Mouse (Mus musculus): ENCODE data around the gene Ndufs4. TPM values are rescaled to one million over a fixed set of nuclear protein-coding genes. Genes with fewer than 3 reads are reported as not detected.

Gene Ndufs4
- polyA plus RNA-seq, 1 experiment from 2014 or later: 298 TPM

DNA sequence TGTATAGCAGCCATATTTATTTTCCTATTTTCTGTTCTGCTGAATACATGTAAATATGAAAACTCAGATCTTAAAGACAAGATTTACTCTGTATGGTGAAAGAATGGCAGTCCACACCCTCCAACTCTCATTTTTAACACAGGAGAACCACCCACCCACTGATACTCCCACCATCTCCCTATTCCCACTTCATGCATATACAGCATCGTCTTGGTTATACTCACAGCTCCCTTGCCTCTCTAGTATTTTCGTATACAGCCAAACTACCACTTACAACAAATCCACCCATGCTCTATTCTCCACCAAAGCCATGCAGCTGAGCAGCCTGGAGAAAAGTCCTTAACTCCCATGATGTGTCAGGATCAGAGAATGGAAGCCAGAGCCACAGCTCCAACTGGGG lies 6.7 kb upstream of the Ndufs4 start:
- 95% methylated on average over 2 of the region's 2 CpGs for WGBS
- Histone ChIP-seq H3K4me3 (replicated peaks) (no peak overlapping the region), H3K9ac (no peak overlapping the region), H3K36me3 (no peaks in the 10 kb centered on the region), H3K4me2 (no peak overlapping the region), H3K9me3 (replicated peaks) (no peaks in the 10 kb centered on the region), H3K27me3 (no peaks in the 10 kb centered on the region), H3K4me1 (no peaks in the 10 kb centered on the region), H3K27ac (no peak overlapping the region)
- no peak for ATAC-seq (replicated peaks; ENCODE audit: low FRiP score)

- Histone ChIP-seq H3K4me1 (0 out of 2 replicates have a peak, but pooled peaks cover 2% of the 10 kb centered on the region), H3K9me3 (replicated peaks) (no peaks in the 10 kb centered on the region), H3K4me3 (replicated peaks) (no peak overlapping the region), H3K27me3 (no peaks in the 10 kb centered on the region), H3K36me3 (no peaks in the 10 kb centered on the region), H3K9ac (no peak overlapping the region), H3K4me2 (no peak overlapping the region), H3K27ac (no peak overlapping the region)
- ATAC-seq (replicated peaks; ENCODE audit: low FRiP score): no peak
Measured at GRCm38 (mm10) chr13:114392501-114392900, 4.4 kb upstream of the Ndufs4 start.

- peak overlapping the region; percentile 86 for H3K27ac ChIP-seq
- H3K4me2 ChIP-seq: peak overlapping the region; percentile 72
- peak overlapping the region; percentile 79 for H3K9ac ChIP-seq
- peaks cover 10% of the 10 kb centered on the region for H3K4me1 ChIP-seq
- under 1% methylated on average over 37 of the region's 37 CpGs for WGBS
- peak overlapping the region; percentile 96 for H3K4me3 ChIP-seq (replicated peaks)
- no peaks in the 10 kb centered on the region for H3K27me3 ChIP-seq
- peaks cover 9% of the 10 kb centered on the region for H3K36me3 ChIP-seq
- ATAC-seq (replicated peaks; ENCODE audit: low FRiP score): peak; percentile 92
- H3K9me3 ChIP-seq (replicated peaks): no peaks in the 10 kb centered on the region
Measured at GRCm38 (mm10) chr13:114387521-114388171, 412 bp downstream of the Ndufs4 start.

GRCm38 (mm10) chr13:114387074-114387487 lies 977 bp downstream of the Ndufs4 start:
- H3K4me1 ChIP-seq: peaks cover 10% of the 10 kb centered on the region
- ATAC-seq (replicated peaks; ENCODE audit: low FRiP score): peak; percentile 56
- H3K9ac ChIP-seq: peak overlapping the region; percentile 79
- H3K4me3 ChIP-seq (replicated peaks): peak overlapping the region; percentile 96
- H3K27ac ChIP-seq: peak overlapping the region; percentile 86; the same call in 1 of the 2 replicates
- peak overlapping the region; percentile 72 for H3K4me2 ChIP-seq
- no peaks in the 10 kb centered on the region for H3K27me3 ChIP-seq
- H3K36me3 ChIP-seq: peaks cover 14% of the 10 kb centered on the region
- WGBS: 2% methylated on average over 9 of the region's 10 CpGs
- no peaks in the 10 kb centered on the region for H3K9me3 ChIP-seq (replicated peaks)

DNA sequence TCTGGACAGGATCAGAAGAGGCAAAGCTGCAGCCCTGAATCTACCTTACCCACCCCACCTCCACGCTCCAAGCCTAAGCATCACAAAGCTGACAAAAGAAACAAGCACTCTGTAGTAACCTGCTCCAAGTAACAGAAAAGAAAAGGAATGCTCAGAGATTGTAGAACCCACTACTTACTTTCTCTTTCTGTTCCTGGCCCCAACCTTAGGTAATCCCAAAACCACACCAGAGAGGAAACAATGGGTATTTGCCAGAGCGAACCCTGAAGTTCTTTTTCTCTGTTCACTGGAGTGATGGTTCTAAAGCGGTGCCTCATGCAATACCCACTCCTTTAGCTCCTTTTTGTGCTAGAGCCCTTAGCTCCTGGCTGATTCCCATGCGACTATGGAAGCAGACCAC lies 11.5 kb downstream of the Ndufs4 start:
- 93% methylated on average over 4 of the region's 4 CpGs for WGBS
- Histone ChIP-seq H3K4me3 (replicated peaks) (no peak overlapping the region), H3K4me1 (no peaks in the 10 kb centered on the region), H3K27me3 (no peaks in the 10 kb centered on the region), H3K4me2 (no peak overlapping the region), H3K36me3 (peaks cover 35% of the 10 kb centered on the region), H3K27ac (no peak overlapping the region), H3K9ac (no peak overlapping the region), H3K9me3 (replicated peaks) (no peaks in the 10 kb centered on the region)
- ATAC-seq (replicated peaks; ENCODE audit: low FRiP score): no peak

- 0 out of 2 replicates have a peak, but pooled peaks cover 7% of the 10 kb centered on the region for H3K36me3 ChIP-seq
- no peak overlapping the region for H3K9ac ChIP-seq
- H3K4me3 ChIP-seq (replicated peaks): no peak overlapping the region
- H3K27ac ChIP-seq: no peak overlapping the region
- no peaks in the 10 kb centered on the region for H3K4me1 ChIP-seq
- no peaks in the 10 kb centered on the region for H3K27me3 ChIP-seq
- H3K9me3 ChIP-seq (replicated peaks): no peaks in the 10 kb centered on the region
- no peak for ATAC-seq (replicated peaks; ENCODE audit: low FRiP score)
- WGBS: 77% methylated on average over 3 of the region's 3 CpGs
- no peak overlapping the region for H3K4me2 ChIP-seq
Measured at GRCm38 (mm10) chr13:114362086-114362485, 26.0 kb downstream of the Ndufs4 start.

DNA sequence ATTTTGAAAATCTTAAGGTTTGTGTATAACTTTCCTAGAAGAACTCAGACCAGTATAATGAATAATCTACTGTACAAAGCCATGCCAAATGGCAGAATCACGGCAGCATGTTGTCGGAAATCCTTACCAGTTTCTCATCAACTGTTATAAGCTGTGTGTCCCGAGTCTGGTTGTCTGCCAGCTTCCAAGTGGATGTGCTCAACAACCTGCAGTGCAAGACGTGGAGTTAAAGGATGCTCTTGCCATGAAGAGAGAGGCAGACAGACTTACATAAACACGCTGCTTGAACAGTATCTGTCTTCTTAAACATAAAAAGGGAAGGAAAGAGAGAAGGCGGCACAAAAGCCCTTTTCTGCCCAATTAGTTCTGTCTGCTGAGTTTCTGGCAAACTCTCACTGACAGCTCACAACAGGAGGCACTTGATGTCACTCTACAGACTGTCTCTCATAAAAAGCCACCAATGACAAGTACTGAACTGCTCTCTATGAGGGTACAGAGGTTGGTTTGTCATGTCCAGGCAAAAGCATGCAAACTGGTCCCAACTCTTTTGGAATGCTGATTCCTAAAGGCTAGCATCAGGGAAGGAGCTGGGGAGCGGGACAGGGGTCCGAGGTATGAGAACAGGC lies 36.6 kb downstream of the Ndufs4 start:
- 88% methylated on average over 8 of the region's 8 CpGs for WGBS
- Histone ChIP-seq H3K4me1 (no peaks in the 10 kb centered on the region), H3K9me3 (replicated peaks) (no peaks in the 10 kb centered on the region), H3K9ac (no peak overlapping the region), H3K36me3 (peaks cover 7% of the 10 kb centered on the region; the same call in 1 of the 2 replicates), H3K27me3 (no peaks in the 10 kb centered on the region), H3K27ac (no peak overlapping the region), H3K4me3 (replicated peaks) (no peak overlapping the region), H3K4me2 (no peak overlapping the region)
- no peak for ATAC-seq (replicated peaks; ENCODE audit: low FRiP score)

DNA sequence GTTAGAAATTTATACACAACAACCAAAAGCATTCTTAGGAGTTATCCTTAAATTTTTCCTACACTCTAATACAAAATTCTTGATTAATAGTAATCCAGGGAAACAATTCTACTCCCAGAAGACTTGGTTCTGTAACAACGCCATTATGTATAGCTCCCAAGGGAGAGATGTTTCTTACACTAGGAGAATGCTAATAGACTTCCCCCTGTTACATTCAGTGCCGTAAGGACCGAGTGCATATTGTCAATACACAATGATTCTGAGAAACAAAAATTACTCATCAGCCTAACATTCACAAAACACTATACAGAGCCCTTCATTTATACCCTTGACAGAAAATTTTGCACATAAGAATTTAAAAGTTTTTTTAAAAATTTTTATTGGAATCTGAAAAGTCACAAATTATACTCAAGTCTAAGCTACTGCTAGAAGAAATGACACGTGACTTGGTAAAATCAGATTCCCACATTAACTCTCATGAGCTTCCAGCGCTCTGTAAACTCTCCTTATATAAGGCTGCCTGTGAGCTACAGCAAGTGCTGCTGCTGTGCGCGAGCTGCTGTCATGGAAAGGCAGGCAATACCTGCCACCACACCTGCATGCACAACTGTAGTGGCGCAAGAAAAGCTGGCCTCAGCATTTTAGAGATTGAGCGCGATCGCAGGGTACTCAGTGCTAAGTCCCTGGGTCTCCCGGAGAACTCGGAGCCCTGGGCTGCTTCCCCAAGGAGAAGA lies 42.9 kb downstream of the Ndufs4 start:
- Histone ChIP-seq H3K4me1 (no peaks in the 10 kb centered on the region), H3K9me3 (replicated peaks) (no peaks in the 10 kb centered on the region), H3K4me3 (replicated peaks) (no peak overlapping the region), H3K27ac (no peak overlapping the region), H3K27me3 (no peaks in the 10 kb centered on the region), H3K9ac (no peak overlapping the region), H3K36me3 (peaks cover 7% of the 10 kb centered on the region; the same call in 1 of the 2 replicates), H3K4me2 (no peak overlapping the region)
- 79% methylated on average over 13 of the region's 13 CpGs for WGBS
- ATAC-seq (replicated peaks; ENCODE audit: low FRiP score): no peak

- Histone ChIP-seq H3K4me2 (no peak overlapping the region), H3K9me3 (replicated peaks) (no peaks in the 10 kb centered on the region), H3K4me1 (no peaks in the 10 kb centered on the region), H3K9ac (no peak overlapping the region), H3K27me3 (no peaks in the 10 kb centered on the region), H3K27ac (no peak overlapping the region), H3K4me3 (replicated peaks) (no peak overlapping the region), H3K36me3 (peaks cover under 1% of the 10 kb centered on the region; the same call in 1 of the 2 replicates)
- WGBS: 86% methylated on average over 3 of the region's 3 CpGs
- ATAC-seq (replicated peaks; ENCODE audit: low FRiP score): no peak
Measured at GRCm38 (mm10) chr13:114344220-114344973, 43.7 kb downstream of the Ndufs4 start.

GRCm38 (mm10) chr13:114343001-114343400 lies 45.1 kb downstream of the Ndufs4 start:
- Histone ChIP-seq H3K4me3 (replicated peaks) (no peak overlapping the region), H3K36me3 (no peaks in the 10 kb centered on the region), H3K4me1 (no peaks in the 10 kb centered on the region), H3K9ac (no peak overlapping the region), H3K9me3 (replicated peaks) (no peaks in the 10 kb centered on the region), H3K27ac (no peak overlapping the region), H3K4me2 (no peak overlapping the region), H3K27me3 (no peaks in the 10 kb centered on the region)
- WGBS: 31% methylated on average over 8 of the region's 8 CpGs
- ATAC-seq (replicated peaks; ENCODE audit: low FRiP score): no peak

DNA sequence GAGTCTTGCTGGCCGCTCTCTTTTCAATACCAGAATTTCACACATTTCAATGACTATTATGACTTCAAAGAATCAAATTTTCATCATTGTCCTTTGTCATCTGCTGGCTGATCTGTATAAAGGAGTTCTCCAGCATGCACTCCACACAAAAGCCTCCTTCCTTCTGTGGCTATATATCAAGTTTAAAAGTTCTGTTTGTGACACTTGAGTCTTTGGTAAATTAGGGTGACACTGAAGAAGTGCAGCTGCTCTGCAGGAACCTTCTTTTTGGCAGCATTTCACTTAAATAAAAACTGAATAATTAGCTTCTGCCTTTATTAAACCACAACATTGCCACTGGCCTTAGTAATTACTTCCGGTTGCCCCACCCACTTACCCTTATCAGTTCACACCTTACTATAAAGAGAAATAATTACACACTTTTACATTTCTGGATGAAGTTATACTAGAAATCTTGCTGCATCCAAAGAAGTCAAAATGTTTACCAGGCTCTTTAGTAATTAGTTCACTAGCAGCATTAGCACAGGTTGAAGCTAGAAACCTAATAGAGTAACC lies 68.1 kb downstream of the Ndufs4 start:
- Histone ChIP-seq H3K4me2 (no peak overlapping the region), H3K9ac (no peak overlapping the region), H3K4me1 (0 out of 2 replicates have a peak, but pooled peaks cover 6% of the 10 kb centered on the region), H3K27ac (no peak overlapping the region), H3K9me3 (replicated peaks) (no peaks in the 10 kb centered on the region), H3K36me3 (peaks cover 9% of the 10 kb centered on the region; the same call in 1 of the 2 replicates), H3K27me3 (no peaks in the 10 kb centered on the region), H3K4me3 (replicated peaks) (no peak overlapping the region)
- 63% methylated on average over 2 of the region's 2 CpGs for WGBS
- no peak for ATAC-seq (replicated peaks; ENCODE audit: low FRiP score)

All from kidney, embryonic 15.5 days (tissue).